Mouse (Mus musculus) bone marrow macrophage, adult 2 months (primary cell): Measurements from ENCODE around the gene Pdzk1.

ENCODE experiments used
- CTCF ChIP-seq: IDR thresholded peaks from 2 replicates; pipeline ENCODE4 v1.5.1; 2012; ENCODE audit warnings: low read depth, mild to moderate bottlenecking, low read length, moderate library complexity
- POLR2A ChIP-seq: IDR thresholded peaks from 2 replicates; pipeline ENCODE4 v1.6.1; 2012; ENCODE audit warnings: mild to moderate bottlenecking, low read depth, low read length, borderline replicate concordance

DNA sequence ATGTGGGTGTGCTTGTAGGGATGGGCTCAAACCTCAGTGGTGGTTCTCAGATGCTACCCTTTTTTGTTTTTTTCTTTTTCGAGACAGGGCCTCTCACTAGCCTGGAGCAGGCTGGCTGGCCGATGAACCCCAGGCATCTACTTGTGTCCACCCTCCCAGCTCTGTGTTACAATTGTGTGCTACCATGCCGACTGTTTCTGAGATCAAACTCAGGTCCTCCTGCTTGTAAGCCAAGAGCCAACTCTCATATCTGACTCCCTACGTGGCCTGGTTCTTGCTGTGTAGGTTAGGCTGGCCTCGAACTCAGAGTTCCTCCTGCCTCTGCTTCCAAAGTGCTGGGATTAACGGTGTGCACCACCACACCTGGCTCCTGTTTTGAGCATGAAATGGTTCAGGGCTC lies 16.1 kb downstream of the Pdzk1 start:
- TF ChIP-seq POLR2A, result no peak
- TF ChIP-seq CTCF, result no peak
